Mouse (Mus musculus) heart, postnatal 0 days (tissue): ENCODE measurements at regions not wholly inside any gene's neighbourhood (a gene's known extent, or its start where the extent isn't known, plus 50 kb on each side); places are given as distances from the start of the nearest gene placed in this dataset.
A peak's percentile ranks its signal among the peaks of the same experiment; 100 is the strongest.

ENCODE experiments used
- ATAC-seq: fragments of 200-750 bp; cut with Nextera tagmentation; 2 replicates; pipeline ENCODE4 v1.8.0; 2017; ENCODE audit warnings: low read depth, moderate number of reproducible peaks, moderate library complexity; ENCODE audit not compliant: insufficient read depth
- DNase-seq: peaks from one replicate; pipeline ENCODE4 v3.0.0-alpha.2; 2016; ENCODE audit warnings: low spot score
- H3K27ac ChIP-seq: fragments of 300-500 bp; sonication (generic); 2 replicates; pipeline ENCODE4 v1.5.1; 2014; ENCODE audit warnings: low read depth, mild to moderate bottlenecking
- H3K27me3 ChIP-seq: fragments of 300-500 bp; sonication (generic); 2 replicates; pipeline ENCODE4 v1.6.1; 2014; ENCODE audit warnings: low read length, mixed read lengths; ENCODE audit not compliant: control insufficient read depth, insufficient read depth
- H3K36me3 ChIP-seq: fragments of 300-500 bp; sonication (generic); replicated peaks from 2 replicates; pipeline ENCODE4 v1.6.1; 2014; ENCODE audit warnings: low read length, mixed read lengths; ENCODE audit not compliant: control insufficient read depth, insufficient read depth
- H3K4me1 ChIP-seq: fragments of 300-500 bp; sonication (generic); 2 replicates; pipeline ENCODE4 v1.6.1; 2014; ENCODE audit warnings: antibody characterized with exemption; ENCODE audit not compliant: control insufficient read depth, insufficient read depth
- H3K4me2 ChIP-seq: fragments of 300-500 bp; sonication (generic); 2 replicates; pipeline ENCODE4 v1.6.1; 2014; ENCODE audit warnings: low read depth, mild to moderate bottlenecking, low read length, moderate library complexity
- H3K4me3 ChIP-seq: fragments of 300-500 bp; sonication (generic); 2 replicates; pipeline ENCODE4 v1.5.1; 2014; ENCODE audit warnings: low read depth, low read length
- H3K9ac ChIP-seq: fragments of 300-500 bp; sonication (generic); replicated peaks from 2 replicates; pipeline ENCODE4 v1.6.1; 2014; ENCODE audit warnings: low read depth, low read length, mixed read lengths
- H3K9me3 ChIP-seq: fragments of 300-500 bp; sonication (generic); replicated peaks from 2 replicates; pipeline ENCODE4 v1.6.1; 2016; ENCODE audit warnings: low read length; ENCODE audit not compliant: control insufficient read depth
- CTCF ChIP-seq: IDR thresholded peaks from 2 replicates; pipeline ENCODE4 v1.5.1; 2016; ENCODE audit warnings: antibody characterized with exemption, control low read depth, low read depth
- EP300 ChIP-seq: IDR thresholded peaks from 2 replicates; pipeline ENCODE4 v1.6.1; 2016; ENCODE audit warnings: antibody characterized with exemption, low read depth
- WGBS: fragments of 180-500 bp; shearing (Covaris S2); extraction: QIAGEN DNeasy Blood & Tissue Kit; methylation state at CpG from one replicate; pipeline ENCODE4 v1.1.7; 2014; 5-methylcytosine and 5-hydroxymethylcytosine counted together

DNA sequence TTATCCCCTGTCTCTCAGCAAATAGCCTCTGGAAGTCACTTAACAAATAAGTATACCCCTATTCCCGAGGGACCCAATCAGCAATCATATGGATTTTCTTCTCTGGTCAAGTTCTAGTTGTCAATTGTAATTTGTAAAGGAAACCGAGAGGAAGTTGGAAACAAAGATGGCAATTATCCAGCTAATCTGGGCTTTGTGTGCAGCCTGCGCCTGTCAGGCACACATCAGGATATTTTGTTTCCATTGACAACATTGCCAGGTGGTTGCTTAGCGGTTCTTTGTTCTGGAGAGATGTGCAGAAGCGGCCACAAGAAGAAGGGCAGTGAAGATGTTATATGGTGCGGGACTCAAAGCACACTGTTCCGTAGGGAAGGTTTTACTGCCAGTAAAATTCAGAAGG lies 113.7 kb downstream of the Gxylt1 start:
- 66% methylated on average over 7 of the region's 7 CpGs for WGBS
- 0 out of 2 replicates have a peak, but pooled peaks cover 3% of the 10 kb centered on the region for H3K9me3 ChIP-seq
- TF ChIP-seq EP300 (no peak), CTCF (no peak)
- H3K4me3 ChIP-seq, result no peak overlapping the region
- H3K27me3 ChIP-seq, result no peaks in the 10 kb centered on the region
- H3K4me1 ChIP-seq, result no peaks in the 10 kb centered on the region
- ATAC-seq (no peak), DNase-seq (peak; percentile 25)
- H3K4me2 ChIP-seq, result no peak overlapping the region
- no peak overlapping the region for H3K9ac ChIP-seq
- H3K27ac ChIP-seq, result no peak overlapping the region
- no peaks in the 10 kb centered on the region for H3K36me3 ChIP-seq

DNA sequence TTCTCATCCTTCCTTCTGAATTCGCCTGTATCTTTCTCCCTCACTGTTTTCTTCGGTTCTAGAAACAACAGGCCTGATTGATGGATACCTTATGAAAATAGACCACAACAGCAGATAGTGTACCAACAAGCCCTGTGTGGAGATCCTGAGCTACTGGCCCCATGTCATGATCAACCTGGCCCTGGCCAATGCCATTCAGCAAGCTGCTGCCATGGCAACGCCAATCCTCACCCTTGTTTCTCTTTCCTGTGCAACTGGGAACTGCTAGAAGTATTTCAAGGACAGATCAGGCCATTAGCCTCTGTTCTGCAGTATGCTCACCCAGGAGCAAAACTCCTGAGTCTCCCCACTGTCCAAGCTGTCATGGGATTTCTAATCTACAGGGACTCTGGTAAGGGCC lies 119.2 kb downstream of the Gxylt1 start:
- Histone ChIP-seq H3K4me3 (no peak overlapping the region), H3K36me3 (no peaks in the 10 kb centered on the region), H3K4me1 (no peaks in the 10 kb centered on the region), H3K9ac (no peak overlapping the region), H3K9me3 (0 out of 2 replicates have a peak, but pooled peaks cover 3% of the 10 kb centered on the region), H3K4me2 (no peak overlapping the region), H3K27ac (no peak overlapping the region), H3K27me3 (no peaks in the 10 kb centered on the region)
- whole genome bisulfite sequencing, result 81% methylated on average over 3 of the region's 3 CpGs
- DNase-seq, result no peak
- ATAC-seq, result no peak
- TF ChIP-seq EP300, result no peak
- TF ChIP-seq CTCF, result no peak

DNA sequence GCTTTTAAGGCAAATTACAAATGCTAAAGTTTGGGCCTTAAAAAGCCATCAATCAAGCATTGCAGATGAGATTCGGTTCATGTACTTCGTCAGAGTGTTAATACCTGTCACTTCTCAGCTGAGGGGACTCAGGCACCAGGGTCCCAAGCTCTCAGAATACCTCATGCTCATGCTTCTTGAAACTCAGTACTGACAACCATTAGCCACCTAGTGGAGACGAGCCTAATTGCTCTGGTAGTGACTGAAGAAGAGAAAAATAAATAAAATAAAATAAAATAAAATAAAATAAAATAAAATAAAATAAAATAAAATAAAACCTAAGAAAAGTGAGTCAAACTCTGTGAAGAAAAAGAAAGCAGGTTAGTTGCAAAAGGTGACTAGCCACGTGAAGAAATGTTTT lies 121.0 kb downstream of the Gxylt1 start:
- DNase-seq (no peak), ATAC-seq (no peak)
- Histone ChIP-seq H3K9ac (no peak overlapping the region), H3K36me3 (no peaks in the 10 kb centered on the region), H3K9me3 (no peaks in the 10 kb centered on the region), H3K4me1 (no peaks in the 10 kb centered on the region), H3K27me3 (no peaks in the 10 kb centered on the region), H3K27ac (no peak overlapping the region), H3K4me2 (no peak overlapping the region), H3K4me3 (no peak overlapping the region)
- 48% methylated on average over 4 of the region's 4 CpGs for WGBS
- no peak for TF ChIP-seq EP300
- peak; percentile 29 for TF ChIP-seq CTCF

DNA sequence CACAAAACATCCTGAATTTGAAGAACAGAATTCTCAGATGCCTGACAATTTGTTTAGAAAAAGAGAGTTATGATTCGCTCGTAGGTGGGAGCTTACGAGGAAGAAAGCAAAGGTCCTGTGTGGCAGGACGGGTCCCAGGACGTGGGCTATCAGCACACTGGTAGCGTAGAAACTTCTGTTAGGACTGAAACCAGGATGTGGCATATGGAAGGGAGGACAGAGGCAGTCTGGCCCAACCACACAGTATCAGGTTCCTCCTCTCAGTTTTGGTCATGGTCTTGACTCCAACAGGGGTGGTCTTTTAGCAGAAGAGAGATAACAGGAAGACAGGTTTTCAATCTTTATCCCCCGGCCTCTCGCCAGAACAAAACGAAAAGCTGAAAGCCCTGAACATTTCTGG lies 130.1 kb downstream of the Gxylt1 start:
- DNase-seq, result no peak
- H3K4me2 ChIP-seq, result no peak overlapping the region
- no peak for TF ChIP-seq EP300
- no peak for TF ChIP-seq CTCF
- no peak for ATAC-seq
- 69% methylated on average over 9 of the region's 9 CpGs for WGBS
- H3K4me1 ChIP-seq, result no peaks in the 10 kb centered on the region
- no peaks in the 10 kb centered on the region for H3K36me3 ChIP-seq
- no peak overlapping the region for H3K27ac ChIP-seq
- no peaks in the 10 kb centered on the region for H3K27me3 ChIP-seq
- no peak overlapping the region for H3K9ac ChIP-seq
- no peaks in the 10 kb centered on the region for H3K9me3 ChIP-seq
- no peak overlapping the region for H3K4me3 ChIP-seq

DNA sequence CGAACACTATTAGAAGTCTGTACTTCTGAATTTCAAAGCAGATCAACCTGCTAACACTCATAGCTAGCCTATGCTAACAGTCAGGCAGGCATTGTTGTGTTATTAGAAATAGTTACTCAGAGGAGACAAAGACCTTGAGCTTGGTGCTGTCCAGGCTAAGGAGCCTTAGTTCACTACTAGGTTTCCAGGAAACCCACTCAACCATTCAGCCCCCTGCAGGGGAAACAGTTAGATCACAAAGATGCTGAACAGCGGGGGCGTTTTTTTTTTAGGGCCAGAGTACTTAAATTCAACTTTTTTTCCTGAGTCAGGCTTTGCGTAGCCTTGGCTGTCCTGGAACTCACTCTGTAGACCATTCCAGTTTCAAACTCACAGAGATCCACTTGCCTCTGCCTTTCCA lies 130.7 kb downstream of the Gxylt1 start:
- Histone ChIP-seq H3K4me1 (no peaks in the 10 kb centered on the region), H3K27ac (no peak overlapping the region), H3K9me3 (no peaks in the 10 kb centered on the region), H3K27me3 (no peaks in the 10 kb centered on the region), H3K4me3 (no peak overlapping the region), H3K36me3 (no peaks in the 10 kb centered on the region), H3K4me2 (no peak overlapping the region), H3K9ac (no peak overlapping the region)
- TF ChIP-seq EP300 (no peak), CTCF (no peak)
- DNase-seq (no peak), ATAC-seq (no peak)
- WGBS, result 74% methylated on average over 4 of the region's 4 CpGs

- Histone ChIP-seq H3K4me1 (no peaks in the 10 kb centered on the region), H3K36me3 (no peaks in the 10 kb centered on the region), H3K9me3 (no peaks in the 10 kb centered on the region), H3K27ac (no peak overlapping the region), H3K9ac (no peak overlapping the region), H3K27me3 (no peaks in the 10 kb centered on the region), H3K4me2 (no peak overlapping the region), H3K4me3 (no peak overlapping the region)
- 75% methylated on average over 18 of the region's 18 CpGs for WGBS
- no peak for ATAC-seq
- no peak for TF ChIP-seq EP300
- TF ChIP-seq CTCF, result no peak
- no peak for DNase-seq
These were observed 141.6 kb downstream of the Gxylt1 start for GRCm38 (mm10) chr15:93133379-93133778.
